Mouse (Mus musculus): ENCODE data around the gene Sumo3. TPM values are rescaled to one million over a fixed set of nuclear protein-coding genes. Genes with fewer than 3 reads are reported as not detected.

Gene Sumo3
- total RNA-seq, 2 experiments from 2014 or later = 181 to 183 TPM

Small RNA genes lying within 50 kb of the gene (microRNA-seq; reads per million reads assigned to microRNA genes)
- gene Mir1930 = 27.3 reads per million, percentile 32 among the genes with 10 or more reads in this experiment

Other genes with a start within 250 kb of the Sumo3 start
- 10 to 100 TPM; 16.0 to 16.2 TPM for gene Adarb1, start 187.8 kb upstream of the Sumo3 start, total RNA-seq (2021)
- gene Fam207a, start 90.3 kb upstream of the Sumo3 start, total RNA-seq (2021) = 10 to 100 TPM; 23.8 to 26.0 TPM
- gene Itgb2, start 75.8 kb upstream of the Sumo3 start, total RNA-seq (2021) = 1 to 10 TPM; 5.3 to 8.5 TPM
- 100 to 1,000 TPM; 176 to 186 TPM for gene Pttg1ip, start 24.4 kb upstream of the Sumo3 start, total RNA-seq (2021)
- gene Gm49325, start 100 bp downstream of the Sumo3 start, total RNA-seq (2021) = 10 to 100 TPM; 18.1 to 27.7 TPM
- gene Ube2g2, start 16.2 kb downstream of the Sumo3 start, total RNA-seq (2021) = 10 to 100 TPM; 42.2 to 44.3 TPM
- gene Tspear, start 80.5 kb downstream of the Sumo3 start, total RNA-seq (2021) = 1 to 10 TPM in 1 of 2 experiments, under 1 TPM in 1; 0.45 to 1.0 TPM
- not detected for gene Gm19402, start 84.7 kb downstream of the Sumo3 start, total RNA-seq (2021)
- gene Gm9508, start 91.1 kb downstream of the Sumo3 start, total RNA-seq (2021) = not detected
- not detected for gene Gm10272, start 100.5 kb downstream of the Sumo3 start, total RNA-seq (2021)
- gene Gm10024, start 105.4 kb downstream of the Sumo3 start, total RNA-seq (2021) = not detected
- gene Gm10142, start 109.7 kb downstream of the Sumo3 start, total RNA-seq (2021) = not detected
- not detected for gene Krtap12-1, start 114.5 kb downstream of the Sumo3 start, total RNA-seq (2021)
- not detected for gene Gm10100, start 120.4 kb downstream of the Sumo3 start, total RNA-seq (2021)
- gene Gm18596, start 136.5 kb downstream of the Sumo3 start, total RNA-seq (2021) = not detected
- gene Gm9736, start 145.3 kb downstream of the Sumo3 start, total RNA-seq (2021) = not detected
- not detected for gene Gm3233, start 153.6 kb downstream of the Sumo3 start, total RNA-seq (2021)
- not detected for gene Gm3238, start 165.2 kb downstream of the Sumo3 start, total RNA-seq (2021)
- not detected for gene Gm7138, start 170.8 kb downstream of the Sumo3 start, total RNA-seq (2021)
- gene Gm3250, start 176.4 kb downstream of the Sumo3 start, total RNA-seq (2021) = not detected
- gene Gm7137, start 182.1 kb downstream of the Sumo3 start, total RNA-seq (2021) = not detected
- gene Gm9639, start 189.0 kb downstream of the Sumo3 start, total RNA-seq (2021) = not detected
- gene Gm19668, start 193.0 kb downstream of the Sumo3 start, total RNA-seq (2021) = not detected
- not detected for gene Gm9507, start 205.7 kb downstream of the Sumo3 start, total RNA-seq (2021)
- not detected for gene Gm2696, start 208.6 kb downstream of the Sumo3 start, total RNA-seq (2021)
- gene Krtap10-4, start 221.0 kb downstream of the Sumo3 start, total RNA-seq (2021) = not detected
- not detected for gene Krtap10-10, start 229.8 kb downstream of the Sumo3 start, total RNA-seq (2021)
- gene Gm36176, start 240.7 kb downstream of the Sumo3 start, total RNA-seq (2021) = not detected
- gene Gm10318, start 246.8 kb downstream of the Sumo3 start, total RNA-seq (2021) = not detected

Measured in adrenal gland, postnatal 4 days (tissue).